27 mouse cellular contexts compared by ENCODE assay signal in the genomic region with DNA sequence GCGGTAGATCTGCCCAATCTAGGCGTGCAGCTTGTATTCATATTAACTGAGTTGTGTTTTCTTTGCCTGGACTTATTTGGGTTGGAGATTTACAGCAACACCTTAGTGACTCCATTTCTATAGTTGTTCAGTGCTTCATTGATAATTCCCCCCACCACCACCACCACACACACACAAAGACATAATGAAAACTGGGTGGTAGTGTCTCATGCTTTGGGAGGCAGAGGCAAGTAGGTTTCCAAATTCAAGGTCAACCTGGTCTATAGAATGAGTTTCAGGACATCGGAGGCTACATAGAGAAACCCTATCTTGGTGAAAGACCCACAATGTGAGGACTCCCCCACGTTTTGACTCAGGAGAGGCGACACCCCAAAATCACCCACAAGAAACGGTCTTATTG. TPM values are rescaled to one million over a fixed set of nuclear protein-coding genes. Genes with fewer than 3 reads are reported as not detected.
DNase-seq lines count a peak whose midpoint lies in the region; ATAC-seq and TF ChIP-seq lines count a peak whose summit lies in the region.
"Had no signal": no experiment of that assay in that cellular context is flagged by ENCODE, and none has a peak within 500 bp of the region (broad histone marks: within the 10 kb centered on the region; RNA-seq: fewer than 3 reads in every experiment).

No protein-coding gene starts in this region.

- no peak for DNase-seq in liver, embryonic 13.5 days
- DNase-seq in liver, result no peak
- DNase-seq in ES-E14 (ENCODE audit: low read depth, low spot score), result no peak
- no peak for DNase-seq in liver, embryonic 14.5 days (ENCODE audit: low read depth in 3 of 3, low spot score in 3 of 3)
- no peak for DNase-seq in liver, postnatal 0 days
- no peak for DNase-seq in urinary bladder, postnatal 36 days (ENCODE audit: low spot score in 2 of 2)
- no peak for DNase-seq in embryo, embryonic 10.5 days (ENCODE audit: low spot score)
- no peak for DNase-seq in heart, postnatal 4 days
- DNase-seq: adrenal gland, postnatal 10 days; adrenal gland, postnatal 36 days; B cell, adult 2 months; cerebellum, adult 11 months; cerebellum, adult 8-10 months; cerebellum, postnatal 10 days; cerebellum, postnatal 36 days; gastrocnemius, postnatal 10 days; gastrocnemius, postnatal 36 days; heart, adult 11 months had no signal

- 80% methylated on average over 6 of the region's 6 CpGs for WGBS in liver, embryonic 13.5 days (ENCODE audit: insufficient replicate concordance)
- 83% methylated on average over 6 of the region's 6 CpGs for WGBS in liver, embryonic 14.5 days (ENCODE audit: insufficient replicate concordance)
- WGBS in liver, postnatal 0 days (ENCODE audit: insufficient replicate concordance), result 89% methylated on average over 6 of the region's 6 CpGs

- H3K9me3 ChIP-seq in liver, embryonic 13.5 days (replicated peaks), result no peaks in the 10 kb centered on the region
- no peaks in the 10 kb centered on the region for H3K9me3 ChIP-seq in ES-E14 (ENCODE audit: control insufficient read depth, insufficient read depth, low read depth, low read length)
- no peaks in the 10 kb centered on the region for H3K9me3 ChIP-seq in liver, embryonic 14.5 days (ENCODE audit: control insufficient read depth, low read length)
- no peaks in the 10 kb centered on the region for H3K9me3 ChIP-seq in liver, postnatal 0 days (ENCODE audit: low read length)
- H3K9me3 ChIP-seq: forebrain, embryonic 10.5 days; forebrain, embryonic 13.5 days; hindbrain, embryonic 13.5 days; intestine, embryonic 15.5 days had no signal

- H3K4me1 ChIP-seq in liver, embryonic 13.5 days (replicated peaks), result peaks cover 76% of the 10 kb centered on the region
- H3K4me1 ChIP-seq in ES-E14 (ENCODE audit: control insufficient read depth in 2 of 2, insufficient read depth in 2 of 2, low read length in 2 of 2, poor library complexity in 1 of 2), result peaks cover 7 to 13% of the 10 kb centered on the region in 2 experiments; a peak in 3 of 4 replicates
- peaks cover 53 to 54% of the 10 kb centered on the region in 2 experiments for H3K4me1 ChIP-seq in liver, embryonic 14.5 days (replicated peaks; ENCODE audit: control insufficient read depth in 2 of 2, insufficient read depth in 2 of 2, low read length in 1 of 2)
- peaks cover 33% of the 10 kb centered on the region for H3K4me1 ChIP-seq in liver, postnatal 0 days (ENCODE audit: insufficient read depth)
- H3K4me1 ChIP-seq: forebrain, embryonic 10.5 days; intestine, embryonic 15.5 days had no signal

- H3K27me3 ChIP-seq in liver, embryonic 13.5 days, result no peaks in the 10 kb centered on the region
- no peaks in the 10 kb centered on the region for H3K27me3 ChIP-seq in liver, embryonic 14.5 days (ENCODE audit: control insufficient read depth, insufficient read depth, low read length)
- H3K27me3 ChIP-seq in liver, postnatal 0 days (ENCODE audit: insufficient read depth, low read length), result no peaks in the 10 kb centered on the region
- H3K27me3 ChIP-seq: CH12.LX; forebrain, embryonic 13.5 days; hindbrain, embryonic 13.5 days; intestine, embryonic 15.5 days had no signal

- H3K36me3 ChIP-seq in liver, embryonic 13.5 days, result no peaks in the 10 kb centered on the region
- peaks cover 2% of the 10 kb centered on the region; the same call in 1 of the 2 replicates for H3K36me3 ChIP-seq in ES-E14 (ENCODE audit: control insufficient read depth, insufficient read depth, low read length, poor library complexity, severe bottlenecking)
- H3K36me3 ChIP-seq in liver, embryonic 14.5 days (replicated peaks; ENCODE audit: control insufficient read depth, insufficient read depth, low read depth), result no peaks in the 10 kb centered on the region
- no peaks in the 10 kb centered on the region for H3K36me3 ChIP-seq in liver, postnatal 0 days (replicated peaks; ENCODE audit: insufficient read depth, low read length)
- H3K36me3 ChIP-seq: hindbrain, embryonic 13.5 days; intestine, embryonic 15.5 days had no signal

- no peak overlapping the region for H3K4me3 ChIP-seq in liver, embryonic 13.5 days (replicated peaks)
- no peak overlapping the region; a peak in 1 of 4 replicates for H3K4me3 ChIP-seq in ES-E14 (ENCODE audit: insufficient read depth in 1 of 2, low read depth in 1 of 2, low read length in 2 of 2, poor library complexity in 1 of 2, severe bottlenecking in 1 of 2)
- H3K4me3 ChIP-seq in liver, embryonic 14.5 days (ENCODE audit: insufficient read depth in 1 of 2, low read depth in 2 of 2, low read length in 2 of 2), result no peak overlapping the region
- H3K4me3 ChIP-seq in liver, postnatal 0 days (ENCODE audit: low read depth, low read length), result no peak overlapping the region
- H3K4me3 ChIP-seq: forebrain, embryonic 10.5 days; forebrain, embryonic 13.5 days; hindbrain, embryonic 10.5 days; hindbrain, embryonic 13.5 days; intestine, embryonic 15.5 days had no signal

- peak overlapping the region; percentile 97 for H3K27ac ChIP-seq in liver, embryonic 13.5 days
- peak overlapping the region; percentile 86 for H3K27ac ChIP-seq in ES-E14 (ENCODE audit: insufficient read depth, low read depth, low read length, poor library complexity, severe bottlenecking)
- peak overlapping the region; percentile 98 for H3K27ac ChIP-seq in liver, embryonic 14.5 days
- H3K27ac ChIP-seq in liver, postnatal 0 days (ENCODE audit: low read depth), result peak overlapping the region; percentile 55
- H3K27ac ChIP-seq: forebrain, embryonic 13.5 days; hindbrain, embryonic 10.5 days; hindbrain, embryonic 13.5 days; intestine, embryonic 15.5 days had no signal

- no peak overlapping the region; the same call in 1 of the 2 replicates for H3K9ac ChIP-seq in liver, embryonic 13.5 days
- H3K9ac ChIP-seq in ES-E14 (ENCODE audit: insufficient read depth, low read depth, low read length, poor library complexity, severe bottlenecking), result peak overlapping the region; percentile 14; the same call in 1 of the 2 replicates
- no peak overlapping the region for H3K9ac ChIP-seq in liver, embryonic 14.5 days (replicated peaks)
- H3K9ac ChIP-seq in liver, postnatal 0 days (replicated peaks), result no peak overlapping the region
- H3K9ac ChIP-seq: forebrain, embryonic 13.5 days; hindbrain, embryonic 13.5 days; intestine, embryonic 15.5 days had no signal

- no peak for TF ChIP-seq CTCF in liver, embryonic 14.5 days (IDR thresholded peaks at IDR 0.05; ENCODE audit: low read depth)
- no peak for TF ChIP-seq CTCF in liver, postnatal 0 days (IDR thresholded peaks at IDR 0.05; ENCODE audit: low read depth)

- H3K4me2 ChIP-seq in liver, embryonic 13.5 days, result no peak overlapping the region
- no peak overlapping the region; the same call in 1 of the 2 replicates for H3K4me2 ChIP-seq in liver, embryonic 14.5 days (ENCODE audit: low read depth)
- no peak overlapping the region for H3K4me2 ChIP-seq in liver, postnatal 0 days (ENCODE audit: low read depth, low read length)
- H3K4me2 ChIP-seq: forebrain, embryonic 13.5 days; heart, embryonic 11.5 days; hindbrain, embryonic 13.5 days; intestine, embryonic 15.5 days had no signal

- no peak for TF ChIP-seq EP300 in liver, embryonic 14.5 days (IDR thresholded peaks at IDR 0.05; ENCODE audit: low read depth)
- no peak for TF ChIP-seq EP300 in liver, postnatal 0 days (IDR thresholded peaks at IDR 0.05; ENCODE audit: low read depth)

- in situ Hi-C loops in ES-E14 (cut with MboI; ENCODE audit: low sequenced_read_pairs in 2 of 2, unreplicated experiment in 2 of 2), result no loop called here

- ATAC-seq in liver, embryonic 13.5 days (ENCODE audit: low read depth), result no peak
- ATAC-seq in liver, embryonic 14.5 days (ENCODE audit: insufficient read depth), result no peak
- no peak for ATAC-seq in liver, postnatal 0 days
- ATAC-seq: forebrain, embryonic 13.5 days; forebrain, embryonic 16.5 days; hindbrain, embryonic 16.5 days had no signal

TF ChIP-seq in ES-E14, 5 proteins besides CTCF, POLR2A, EP300 and RAD21:
- TF ChIP-seq ZC3H11A (IDR thresholded peaks at IDR 0.05; ENCODE audit: borderline replicate concordance, low read depth, low read length), result no peak

RNA-seq across cellular contexts. Expression of a gene that starts 8.2 kb away (rescaled TPM):
- 8.3 and 9.0 TPM in 2 replicates for polyA plus RNA-seq in liver, embryonic 13.5 days (2015; fragmentation: Nextera tagmentation; extraction: Ambion mirVana)
- 55.2 and 64.7 TPM in 2 replicates for total RNA-seq in ES-E14 (2012; rRNA removed)
- polyA plus RNA-seq in liver, embryonic 14.5 days (2012; rRNA removed), result 3.3 and 3.4 TPM in 2 replicates
- polyA plus RNA-seq in liver, embryonic 14.5 days (2014; fragmentation: Nextera tagmentation; extraction: Ambion mirVana), result 2.4 and 2.8 TPM in 2 replicates
- 4.0 and 5.3 TPM in 2 replicates for polyA plus RNA-seq in liver, postnatal 0 days (2015; fragmentation: Nextera tagmentation; extraction: Ambion mirVana)
- 10 to 100 TPM in 1 of 2 experiments, 1 to 10 TPM in 1; 9.2 to 10.8 TPM for total RNA-seq in heart, postnatal 4 days (2021)

RNA-seq across cellular contexts. Expression of a gene that starts 8.3 kb away (rescaled TPM):
- 9.7 and 9.8 TPM in 2 replicates for polyA plus RNA-seq in liver, embryonic 13.5 days (2015; fragmentation: Nextera tagmentation; extraction: Ambion mirVana)
- 85.8 and 128 TPM in 2 replicates for total RNA-seq in ES-E14 (2012; rRNA removed)
- 10.3 and 16.1 TPM in 2 replicates for polyA plus RNA-seq in liver, embryonic 14.5 days (2012; rRNA removed)
- 7.0 TPM in 2 replicates for polyA plus RNA-seq in liver, embryonic 14.5 days (2014; fragmentation: Nextera tagmentation; extraction: Ambion mirVana)
- 16.7 and 17.3 TPM in 2 replicates for polyA plus RNA-seq in liver, postnatal 0 days (2015; fragmentation: Nextera tagmentation; extraction: Ambion mirVana)
- 10 to 100 TPM; 11.2 to 12.1 TPM for total RNA-seq in heart, postnatal 4 days (2021)

RNA-seq across cellular contexts. Expression of a gene that starts 15.9 kb away (rescaled TPM):
- polyA plus RNA-seq in liver, embryonic 13.5 days (2015; fragmentation: Nextera tagmentation; extraction: Ambion mirVana), result 42.7 and 46.8 TPM in 2 replicates
- total RNA-seq in ES-E14 (2012; rRNA removed), result 322 and 498 TPM in 2 replicates
- polyA plus RNA-seq in liver, embryonic 14.5 days (2012; rRNA removed), result 10.6 and 15.6 TPM in 2 replicates
- 31.0 and 31.1 TPM in 2 replicates for polyA plus RNA-seq in liver, embryonic 14.5 days (2014; fragmentation: Nextera tagmentation; extraction: Ambion mirVana)
- 19.7 and 94.3 TPM in 2 replicates for polyA plus RNA-seq in liver, postnatal 0 days (2015; fragmentation: Nextera tagmentation; extraction: Ambion mirVana)
- total RNA-seq in heart, postnatal 4 days (2021), result 10 to 100 TPM in 1 of 2 experiments, 1 to 10 TPM in 1; 3.1 to 33.0 TPM

RNA-seq across cellular contexts. Expression of a gene that starts 16.3 kb away (rescaled TPM):
- 15.8 and 15.9 TPM in 2 replicates for polyA plus RNA-seq in liver, embryonic 13.5 days (2015; fragmentation: Nextera tagmentation; extraction: Ambion mirVana)
- 63.3 and 67.0 TPM in 2 replicates for total RNA-seq in ES-E14 (2012; rRNA removed)
- polyA plus RNA-seq in liver, embryonic 14.5 days (2012; rRNA removed), result 12.8 and 15.5 TPM in 2 replicates
- polyA plus RNA-seq in liver, embryonic 14.5 days (2014; fragmentation: Nextera tagmentation; extraction: Ambion mirVana), result 10.9 and 13.2 TPM in 2 replicates
- 8.3 and 8.6 TPM in 2 replicates for polyA plus RNA-seq in liver, postnatal 0 days (2015; fragmentation: Nextera tagmentation; extraction: Ambion mirVana)
- total RNA-seq in heart, postnatal 4 days (2021), result 10 to 100 TPM; 41.0 to 42.5 TPM

RNA-seq across cellular contexts. Expression of a gene that starts 19.5 kb away (rescaled TPM):
- 19.0 and 20.6 TPM in 2 replicates for polyA plus RNA-seq in liver, embryonic 13.5 days (2015; fragmentation: Nextera tagmentation; extraction: Ambion mirVana)
- 18.7 and 21.6 TPM in 2 replicates for total RNA-seq in ES-E14 (2012; rRNA removed)
- polyA plus RNA-seq in liver, embryonic 14.5 days (2012; rRNA removed), result 19.6 and 21.6 TPM in 2 replicates
- 11.0 TPM in 2 replicates for polyA plus RNA-seq in liver, embryonic 14.5 days (2014; fragmentation: Nextera tagmentation; extraction: Ambion mirVana)
- polyA plus RNA-seq in liver, postnatal 0 days (2015; fragmentation: Nextera tagmentation; extraction: Ambion mirVana), result 15.5 and 17.8 TPM in 2 replicates
- 10 to 100 TPM; 11.6 to 14.2 TPM for total RNA-seq in heart, postnatal 4 days (2021)
